Mouse (Mus musculus): ENCODE measurements around the gene Aaed1.

DNA sequence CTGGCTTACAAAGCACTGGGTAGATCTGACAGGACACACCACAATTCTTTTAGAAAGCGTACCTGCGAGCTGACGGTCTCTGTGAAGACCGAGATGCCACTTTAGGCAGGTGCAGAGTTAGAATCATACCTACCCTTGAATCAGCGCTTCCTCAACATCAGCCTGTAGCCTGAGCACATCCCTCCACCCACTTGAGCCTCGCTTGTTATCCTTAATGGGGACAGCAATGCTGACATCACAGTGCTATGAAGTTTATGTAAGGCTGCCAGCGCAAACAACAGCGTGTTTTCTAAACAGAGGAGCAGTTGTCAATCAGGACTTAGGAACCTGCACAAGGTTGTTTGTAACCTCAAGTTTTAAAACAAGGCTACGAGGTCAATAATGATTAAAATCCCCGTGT, 31.1 kb upstream of the Aaed1 start:
- TF ChIP-seq CTCF (IDR thresholded peaks at IDR 0.05; ENCODE audit: control insufficient read depth, insufficient read depth, insufficient read length): no peak
- no peak for TF ChIP-seq USF1 (IDR thresholded peaks at IDR 0.05; ENCODE audit: low read depth)
- no peak for TF ChIP-seq MAX (IDR thresholded peaks at IDR 0.05)

Measured in C2C12 (cell line).